Mouse (Mus musculus) bone marrow, adult 2 months (tissue): ENCODE results near the gene Itga9. TPM values are rescaled to one million over a fixed set of nuclear protein-coding genes. Genes with fewer than 3 reads are reported as not detected.

ENCODE experiments used
- H3K27ac ChIP-seq: fragments of 200-500 bp; 2 replicates; pipeline ENCODE4 v1.5.1; 2012; ENCODE audit warnings: low read depth, mild to moderate bottlenecking, control low read depth, inconsistent platforms, low read length; ENCODE audit not compliant: control insufficient read depth, poor library complexity, insufficient read depth
- H3K4me1 ChIP-seq: fragments of 200-500 bp; 2 replicates; pipeline ENCODE4 v1.6.1; 2011; ENCODE audit warnings: low read length; ENCODE audit not compliant: control insufficient read depth, insufficient read depth
- H3K4me3 ChIP-seq: fragments of 200-500 bp; replicated peaks from 2 replicates; pipeline ENCODE3; 2011; ENCODE audit warnings: mild to moderate bottlenecking, low read depth, low read length, control low read depth; ENCODE audit not compliant: control insufficient read depth
- CTCF ChIP-seq: fragments of 200-500 bp; IDR thresholded peaks from 2 replicates; pipeline ENCODE4 v1.5.1; 2011; ENCODE audit warnings: low read length, control low read depth; ENCODE audit not compliant: control insufficient read depth, insufficient read depth
- POLR2A ChIP-seq: fragments of 200-500 bp; IDR thresholded peaks from 2 replicates; pipeline ENCODE4 v1.6.1; 2011; ENCODE audit warnings: low read depth, mild to moderate bottlenecking, control low read depth, low read length, borderline replicate concordance; ENCODE audit not compliant: control insufficient read depth
- WGBS: fragments of 180-500 bp; shearing (Covaris S2); methylation state at CpG from one replicate; pipeline ENCODE4 v1.1.7; 2018; 5-methylcytosine and 5-hydroxymethylcytosine counted together
- polyA plus RNA-seq: library from polyadenylated mRNA; stranded (reverse); fragments of >200 nt; gene quantifications from 2 replicates; pipeline ENCODE4 v1.2.4, GENCODE M21; 2011; ENCODE audit warnings: low replicate concordance; ENCODE audit not compliant: missing spikeins, insufficient read depth, insufficient read length

The Itga9 gene
- polyA plus RNA-seq, 1 experiment = 12.0 TPM

DNA sequence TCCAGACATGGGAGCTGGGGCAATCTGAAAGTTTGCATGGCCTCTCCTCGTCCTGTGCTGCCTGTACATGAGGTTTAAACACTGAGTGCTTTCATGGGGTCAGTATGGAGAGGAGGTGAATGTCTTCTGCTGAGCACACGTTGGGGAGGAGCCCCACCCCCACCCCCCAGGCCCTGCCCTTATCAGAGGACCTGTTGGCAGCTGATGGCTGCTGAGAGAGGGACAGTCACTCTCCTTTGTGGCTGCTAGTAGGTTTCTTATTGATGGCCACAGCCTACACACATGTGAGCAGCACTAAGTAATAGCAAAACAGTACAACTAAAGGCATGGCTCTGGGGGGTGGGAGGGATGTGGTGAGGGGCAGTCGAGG is 215.7 kb downstream of the Itga9 start:
- TF ChIP-seq CTCF = no peak
- no peak for TF ChIP-seq POLR2A
- no peaks in the 10 kb centered on the region for H3K4me1 ChIP-seq
- no peak overlapping the region for H3K4me3 ChIP-seq
- no peak overlapping the region for H3K27ac ChIP-seq
- WGBS = 45% methylated on average over 3 of the region's 3 CpGs

DNA sequence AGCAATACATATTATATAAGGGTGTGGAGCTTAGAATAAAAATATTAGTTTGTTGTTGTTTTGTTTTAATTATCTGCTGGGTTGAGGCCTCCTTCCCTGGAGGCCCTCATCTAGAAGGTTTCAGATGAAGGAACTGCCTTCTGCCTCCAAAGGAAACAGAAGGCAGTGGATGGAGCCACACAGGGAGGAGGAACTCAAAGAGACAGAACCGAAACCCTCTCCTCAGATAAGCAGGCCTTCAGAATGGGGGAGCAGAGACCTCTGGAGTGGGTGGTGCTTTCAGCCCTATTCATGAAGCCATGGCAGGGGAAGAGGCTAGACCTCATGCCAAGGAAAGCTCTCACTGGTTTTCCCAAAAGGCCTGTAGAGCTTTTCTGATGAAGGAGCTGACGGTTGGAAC is 216.1 kb downstream of the Itga9 start:
- no peak for TF ChIP-seq CTCF
- TF ChIP-seq POLR2A = no peak
- Histone ChIP-seq H3K4me3 (no peak overlapping the region), H3K27ac (no peak overlapping the region), H3K4me1 (no peaks in the 10 kb centered on the region)
- WGBS = 68% methylated on average over 2 of the region's 2 CpGs

DNA sequence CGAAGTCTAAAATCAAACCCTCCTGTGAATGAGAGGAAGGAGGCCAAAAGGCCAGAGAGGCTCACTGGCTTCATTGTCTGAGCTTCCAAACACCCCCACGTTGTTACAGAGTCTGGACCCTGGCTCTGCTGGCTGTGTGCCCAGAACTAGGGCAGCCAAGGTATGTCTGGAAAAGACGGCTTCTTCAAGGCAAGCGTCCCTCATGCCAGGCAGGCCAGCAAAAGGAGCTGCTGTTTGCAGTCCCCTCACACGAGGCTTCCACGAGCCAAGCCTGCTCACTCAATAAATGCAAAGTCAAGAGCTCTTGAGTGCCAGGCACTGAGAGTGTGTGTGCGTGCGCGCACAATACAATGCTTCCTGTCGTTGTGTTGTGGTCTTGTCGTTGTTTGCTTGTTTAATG is 224.6 kb downstream of the Itga9 start:
- Histone ChIP-seq H3K27ac (no peak overlapping the region), H3K4me1 (no peaks in the 10 kb centered on the region), H3K4me3 (no peak overlapping the region)
- TF ChIP-seq POLR2A = no peak
- no peak for TF ChIP-seq CTCF
- WGBS = 60% methylated on average over 11 of the region's 11 CpGs

DNA sequence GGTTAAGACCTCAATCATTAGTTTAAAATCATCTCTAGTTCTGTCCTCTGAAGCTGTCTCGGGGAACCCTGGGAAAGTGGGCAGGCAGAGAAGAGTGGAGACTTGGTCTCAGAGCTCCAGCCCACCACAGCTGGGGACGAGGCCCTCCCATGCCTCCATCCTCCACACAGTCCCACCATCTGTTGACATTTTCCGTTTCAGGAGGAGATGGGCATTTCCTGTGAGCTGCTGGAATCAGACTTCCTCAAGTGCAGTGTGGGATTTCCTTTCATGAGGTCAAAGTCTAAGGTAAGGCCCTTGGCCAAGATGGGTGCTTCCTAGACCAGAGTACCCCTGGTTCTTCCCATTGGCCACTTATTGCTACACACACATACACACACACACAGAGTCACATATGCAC is 226.0 kb downstream of the Itga9 start:
- 25% methylated on average over 3 of the region's 3 CpGs for WGBS
- no peaks in the 10 kb centered on the region for H3K4me1 ChIP-seq
- no peak for TF ChIP-seq CTCF
- TF ChIP-seq POLR2A = no peak

DNA sequence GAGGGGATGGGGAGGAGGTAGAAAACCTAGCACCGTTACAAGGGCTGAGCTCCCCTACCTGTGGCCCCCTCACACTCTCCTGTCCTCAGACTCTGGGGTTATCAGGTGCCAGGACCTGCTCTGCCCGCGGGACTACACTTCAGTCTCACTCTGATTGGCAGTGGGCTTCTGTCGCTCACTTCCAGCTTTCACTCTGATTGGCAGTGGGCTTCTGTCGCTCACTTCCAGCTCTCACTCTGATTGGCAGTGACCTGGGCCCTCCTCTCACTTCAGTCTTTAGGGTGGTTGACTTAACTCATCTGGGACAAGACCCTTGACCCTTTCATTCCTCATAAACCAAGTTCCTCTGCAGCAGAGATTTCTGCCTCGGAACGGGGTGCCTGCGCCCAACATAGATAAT is 226.9 kb downstream of the Itga9 start:
- Histone ChIP-seq H3K27ac (no peak overlapping the region), H3K4me1 (no peaks in the 10 kb centered on the region), H3K4me3 (no peak overlapping the region)
- 78% methylated on average over 8 of the region's 8 CpGs for whole genome bisulfite sequencing
- no peak for TF ChIP-seq CTCF
- no peak for TF ChIP-seq POLR2A

More for the DNA sequence above, 226.0 kb downstream of the Itga9 start:
- no peak overlapping the region for H3K27ac ChIP-seq
- H3K4me3 ChIP-seq = no peak overlapping the region

DNA sequence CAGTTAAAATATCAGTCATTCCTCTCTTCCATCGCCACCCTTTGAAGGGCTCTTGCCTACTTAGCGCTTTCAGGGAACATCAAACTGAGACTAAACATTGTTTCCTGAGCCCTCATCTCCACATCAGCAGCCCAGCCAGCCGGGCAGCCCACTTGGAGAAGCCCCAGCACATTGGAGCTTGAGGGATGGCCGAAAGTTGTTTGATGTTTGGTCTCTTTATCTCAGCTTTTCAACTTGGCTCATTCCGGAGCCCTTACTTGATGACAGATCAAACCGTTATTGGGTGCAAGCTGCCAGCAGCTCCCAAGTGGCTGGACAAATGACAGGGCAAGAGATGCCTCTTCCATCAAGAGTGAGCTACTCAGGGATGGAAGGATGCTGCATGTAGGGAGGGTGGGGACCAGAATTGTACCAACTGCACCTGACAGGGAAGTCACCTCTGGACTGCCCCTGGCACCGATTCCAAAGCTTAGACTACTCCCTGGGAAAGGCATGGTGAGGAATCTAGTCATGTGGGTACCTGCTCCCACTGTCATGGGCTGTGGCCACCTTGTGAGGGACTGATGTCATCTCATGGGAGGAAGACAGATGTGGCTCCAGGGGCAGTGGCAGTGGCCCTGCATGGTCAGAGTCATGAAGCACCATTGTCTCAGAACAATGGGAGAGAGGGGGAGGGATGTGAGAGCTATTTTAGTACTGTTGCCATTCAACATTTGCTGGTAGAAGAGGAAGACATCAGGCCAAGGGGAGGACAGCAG is 232.6 kb downstream of the Itga9 start:
- TF ChIP-seq CTCF (no peak), POLR2A (no peak)
- WGBS = 80% methylated on average over 7 of the region's 7 CpGs
- H3K4me1 ChIP-seq = no peaks in the 10 kb centered on the region
- no peak overlapping the region for H3K27ac ChIP-seq
- H3K4me3 ChIP-seq = no peak overlapping the region

DNA sequence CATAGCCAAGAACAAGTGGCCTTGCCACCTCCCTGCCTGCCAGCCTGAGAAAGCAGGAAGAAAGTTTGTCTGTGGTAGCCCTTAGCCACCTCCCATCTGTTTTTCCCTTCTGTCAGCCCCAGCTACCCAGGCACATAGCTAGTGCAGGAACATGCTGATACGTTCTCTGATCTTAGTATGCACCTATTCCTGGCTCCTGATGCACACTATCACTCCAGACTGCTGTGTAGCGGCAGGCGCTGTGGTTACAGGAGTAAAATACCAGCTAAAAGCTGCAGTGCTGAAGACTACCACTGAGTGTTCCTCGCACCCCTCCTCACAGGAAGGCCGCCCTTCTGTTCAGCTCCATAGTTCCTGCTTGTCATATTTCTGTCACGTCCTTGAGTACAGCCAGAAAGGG is 234.8 kb downstream of the Itga9 start:
- TF ChIP-seq CTCF = no peak
- no peak for TF ChIP-seq POLR2A
- Histone ChIP-seq H3K27ac (no peak overlapping the region), H3K4me3 (no peak overlapping the region), H3K4me1 (no peaks in the 10 kb centered on the region)
- WGBS = 43% methylated on average over 6 of the region's 6 CpGs

DNA sequence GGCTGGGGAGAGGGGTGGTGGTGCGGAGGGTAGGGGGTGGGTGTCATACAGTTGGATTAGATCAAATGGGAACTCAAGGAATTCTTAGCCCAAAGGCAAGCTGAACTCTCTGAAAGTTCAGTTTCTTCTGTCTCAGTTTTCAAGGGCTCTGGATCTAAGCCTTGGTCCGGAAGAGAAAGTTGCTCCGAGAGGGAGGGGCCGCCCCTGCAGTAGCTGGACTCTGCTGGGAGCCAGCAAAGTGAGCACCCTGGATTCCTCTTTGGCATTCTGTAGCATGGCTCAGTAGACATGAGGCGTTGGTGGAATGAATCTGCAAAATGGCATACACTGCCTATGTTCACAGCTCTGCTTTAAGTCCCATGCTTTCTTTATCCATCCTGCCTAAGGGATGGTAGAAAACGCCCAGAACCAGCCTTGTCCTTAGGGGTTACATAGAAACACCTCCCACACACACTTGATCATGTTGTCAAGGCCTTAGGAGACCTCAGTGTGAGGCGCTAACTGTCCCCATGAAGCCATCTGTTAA is 235.5 kb downstream of the Itga9 start:
- no peak overlapping the region for H3K27ac ChIP-seq
- no peak for TF ChIP-seq CTCF
- no peak for TF ChIP-seq POLR2A
- H3K4me3 ChIP-seq = no peak overlapping the region
- H3K4me1 ChIP-seq = no peaks in the 10 kb centered on the region
- WGBS = 84% methylated on average over 7 of the region's 7 CpGs

DNA sequence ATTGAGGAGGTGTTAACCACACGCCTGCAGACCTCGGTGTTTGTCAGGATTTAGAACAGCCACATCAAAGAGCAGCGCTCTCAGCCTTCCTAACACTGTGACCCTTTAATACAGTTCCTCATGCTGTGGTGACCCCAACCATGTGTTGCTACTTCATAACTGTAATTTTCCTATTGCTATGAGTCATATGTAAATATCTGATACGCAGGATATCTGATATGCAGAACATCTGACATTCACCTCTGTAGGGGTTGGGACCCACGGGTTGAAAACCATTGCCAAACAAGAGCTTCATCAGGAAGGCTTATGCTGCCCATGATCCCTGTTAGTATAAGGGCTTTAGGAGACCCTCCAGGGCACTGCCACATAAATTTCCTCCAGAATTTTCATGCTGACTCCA is 237.2 kb downstream of the Itga9 start:
- H3K4me3 ChIP-seq = no peak overlapping the region
- TF ChIP-seq CTCF (no peak), POLR2A (no peak)
- H3K27ac ChIP-seq = no peak overlapping the region
- no peaks in the 10 kb centered on the region for H3K4me1 ChIP-seq
- WGBS = 62% methylated on average over 5 of the region's 5 CpGs
